Mouse (Mus musculus): ENCODE measurements around the gene 4930596D02Rik. TPM values are rescaled to one million over a fixed set of nuclear protein-coding genes. Genes with fewer than 3 reads are reported as not detected.

The 4930596D02Rik gene
- not detected for total RNA-seq (2021)

DNA sequence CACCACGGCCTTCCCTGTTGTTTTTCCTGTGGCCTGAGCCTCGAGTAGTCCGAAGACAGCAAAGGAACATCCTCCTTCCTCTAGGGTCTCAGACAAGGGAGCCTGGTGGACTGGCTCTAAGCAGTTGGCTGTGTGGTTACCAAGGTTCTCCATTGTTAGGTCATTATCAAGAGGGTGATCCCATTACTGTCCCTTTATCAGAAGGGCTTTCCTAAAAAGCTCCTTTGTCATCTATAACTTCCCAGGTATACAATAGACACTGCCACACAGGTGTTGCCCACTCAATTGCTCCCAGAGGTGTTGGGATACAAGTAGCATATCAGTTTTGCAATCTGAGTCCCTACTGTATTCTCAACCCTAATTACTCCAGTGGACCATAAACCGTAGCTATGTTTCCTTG lies at the start of gene 4930596D02Rik:
TSS of gene 4930596D02Rik (minus strand) at position 101 of the 400 bp plus-strand sequence.
- DNase-seq = no peak
- intact Hi-C loops (cut with DNase I) = no loop called here

DNA sequence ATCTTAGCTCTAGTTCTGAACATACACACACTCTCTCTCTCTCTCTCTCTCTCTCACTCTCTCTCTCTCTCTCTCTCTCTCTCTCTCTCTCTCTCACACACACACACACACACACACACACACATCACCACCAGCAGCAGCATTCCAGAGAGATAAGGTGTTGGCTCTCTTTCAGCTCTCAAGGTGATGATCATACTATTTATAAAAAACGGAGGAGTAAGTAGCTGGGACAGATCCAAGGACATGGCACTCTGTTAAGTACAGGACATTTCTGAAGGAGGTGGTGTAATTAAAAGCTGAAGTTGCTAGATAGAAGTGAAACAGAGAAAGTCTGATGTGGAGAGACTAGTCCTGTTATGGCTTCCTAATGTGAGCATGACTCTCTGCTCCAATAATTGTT lies 41.5 kb upstream of the 4930596D02Rik start:
- peak; percentile 43 to 55 for DNase-seq
- intact Hi-C loops (cut with DNase I) = no loop called here

DNA sequence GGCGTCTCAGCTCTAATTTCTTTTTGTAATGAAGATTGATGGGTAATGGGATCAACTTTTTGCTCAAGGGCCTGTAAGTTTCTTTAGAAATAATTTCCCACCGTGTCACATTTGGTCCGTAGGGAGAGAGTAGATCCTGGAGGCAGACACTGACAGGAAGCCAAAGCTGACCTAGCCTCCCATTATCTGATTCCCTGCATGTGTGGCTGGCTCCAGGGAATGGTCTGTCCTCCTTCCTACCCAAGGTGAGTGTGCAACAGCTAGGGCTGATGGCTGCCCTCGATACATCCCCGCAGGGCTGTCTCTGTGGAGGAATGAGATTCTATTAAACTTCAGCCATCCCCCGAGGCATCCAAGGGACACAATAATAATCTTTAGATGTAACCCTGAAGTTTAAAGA lies 33.5 kb upstream of the 4930596D02Rik start:
- no peak for DNase-seq
- intact Hi-C loops (cut with DNase I) = no loop called here

DNA sequence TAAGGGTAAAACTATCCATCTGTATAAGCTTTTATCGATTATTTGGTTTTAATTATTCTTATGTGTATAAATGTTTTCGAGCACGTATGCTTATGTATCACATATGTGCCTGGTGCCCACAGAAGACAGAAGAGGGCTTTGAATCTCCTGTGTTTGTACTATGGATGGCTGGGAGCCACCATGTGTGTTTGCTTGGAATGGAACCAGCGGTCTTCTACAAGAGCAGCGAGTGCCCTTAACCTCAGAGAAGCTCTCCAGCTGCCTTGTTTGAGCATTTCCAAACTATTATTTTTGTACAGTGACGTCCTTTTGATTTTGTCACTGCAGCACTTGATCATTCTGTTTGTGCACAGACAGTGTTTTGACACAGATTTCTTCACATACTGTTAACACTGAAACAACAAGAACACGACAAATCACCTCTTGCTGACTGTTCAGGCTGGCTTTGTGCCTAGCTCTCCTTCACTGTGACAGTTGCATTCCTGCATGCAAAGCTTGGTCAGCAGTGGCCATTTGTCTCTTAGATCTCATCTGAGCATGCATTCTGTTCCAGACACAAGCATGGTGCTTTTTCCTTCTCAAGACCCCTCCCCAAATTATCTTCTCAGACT lies 30.4 kb upstream of the 4930596D02Rik start:
- intact Hi-C loops (cut with DNase I) = no loop called here
- DNase-seq = peak; percentile 3 to 18

DNA sequence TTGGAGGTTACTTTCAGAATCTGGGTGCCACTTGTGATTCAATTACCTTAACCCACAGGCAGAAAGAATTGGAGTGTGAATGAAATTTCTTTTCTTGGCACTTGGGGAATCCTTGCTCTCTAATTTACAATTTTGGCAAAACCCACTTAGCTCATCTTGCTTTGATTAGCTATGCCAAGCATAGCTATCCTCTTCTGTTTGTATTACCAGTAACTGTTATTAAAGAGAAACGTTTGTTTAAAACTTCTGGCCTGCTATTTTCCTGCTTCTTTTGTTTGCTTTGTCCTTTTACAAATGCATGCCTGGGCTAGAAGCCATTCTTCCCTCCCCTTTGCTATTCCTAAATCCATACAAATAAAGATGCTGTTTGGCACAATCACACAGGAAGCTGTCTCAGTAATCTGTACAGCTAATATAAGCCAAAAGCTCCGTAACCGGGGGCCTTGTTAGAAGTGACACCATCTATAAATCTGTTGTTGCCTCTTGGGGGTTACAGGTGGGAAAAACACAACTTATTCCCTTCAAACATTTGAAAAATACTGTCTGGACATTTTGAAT lies 19.0 kb downstream of the 4930596D02Rik start:
- intact Hi-C loops (cut with DNase I) = no loop called here
- DNase-seq = no peak

DNA sequence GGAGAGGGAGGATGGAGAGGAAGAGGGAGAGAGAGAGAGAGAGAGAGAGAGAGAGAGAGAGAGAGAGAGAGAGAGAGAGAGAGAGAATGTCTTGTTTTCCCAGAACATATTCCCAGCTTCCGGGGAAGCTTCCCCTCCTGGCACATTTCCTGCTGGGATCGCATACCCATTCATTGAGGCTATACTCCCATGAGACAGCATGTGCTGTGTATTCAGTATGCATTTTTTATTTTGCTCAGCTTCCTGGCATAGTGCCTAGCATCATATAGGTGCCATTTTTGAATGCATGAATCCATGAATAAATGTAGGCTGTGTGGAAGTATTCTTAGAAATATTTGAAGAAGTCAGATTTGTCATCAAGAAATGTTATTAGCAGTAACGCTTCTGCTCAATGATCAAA lies 31.7 kb downstream of the 4930596D02Rik start:
- no peak for DNase-seq
- intact Hi-C loops (cut with DNase I) = no loop called here

DNA sequence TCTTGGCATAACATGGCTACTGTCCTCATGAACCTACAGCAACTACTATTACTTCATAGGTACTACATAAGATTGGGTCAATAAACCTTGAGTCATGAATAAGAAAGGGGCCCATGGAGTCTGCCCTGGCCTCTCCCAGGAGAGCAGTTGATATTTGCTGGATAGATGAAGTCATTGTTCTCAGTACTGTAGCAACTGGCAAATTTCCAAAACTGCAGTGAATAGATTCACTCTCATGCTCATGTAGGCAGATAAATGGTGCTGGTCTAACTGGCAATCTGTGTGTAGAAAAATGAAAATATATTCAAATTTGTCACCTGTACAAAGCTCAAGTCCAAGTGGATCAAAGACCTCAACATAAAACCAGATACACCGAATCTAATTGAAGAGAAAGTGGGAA lies 38.5 kb downstream of the 4930596D02Rik start:
- intact Hi-C loops (cut with DNase I) = no loop called here
- no peak for DNase-seq
